Mouse (Mus musculus): Measurements from ENCODE around the gene Rnf7. TPM values are rescaled to one million over a fixed set of nuclear protein-coding genes. Genes with fewer than 3 reads are reported as not detected.

Rnf7 gene
- polyA plus RNA-seq, 2 experiments: 261 to 341 TPM

DNA sequence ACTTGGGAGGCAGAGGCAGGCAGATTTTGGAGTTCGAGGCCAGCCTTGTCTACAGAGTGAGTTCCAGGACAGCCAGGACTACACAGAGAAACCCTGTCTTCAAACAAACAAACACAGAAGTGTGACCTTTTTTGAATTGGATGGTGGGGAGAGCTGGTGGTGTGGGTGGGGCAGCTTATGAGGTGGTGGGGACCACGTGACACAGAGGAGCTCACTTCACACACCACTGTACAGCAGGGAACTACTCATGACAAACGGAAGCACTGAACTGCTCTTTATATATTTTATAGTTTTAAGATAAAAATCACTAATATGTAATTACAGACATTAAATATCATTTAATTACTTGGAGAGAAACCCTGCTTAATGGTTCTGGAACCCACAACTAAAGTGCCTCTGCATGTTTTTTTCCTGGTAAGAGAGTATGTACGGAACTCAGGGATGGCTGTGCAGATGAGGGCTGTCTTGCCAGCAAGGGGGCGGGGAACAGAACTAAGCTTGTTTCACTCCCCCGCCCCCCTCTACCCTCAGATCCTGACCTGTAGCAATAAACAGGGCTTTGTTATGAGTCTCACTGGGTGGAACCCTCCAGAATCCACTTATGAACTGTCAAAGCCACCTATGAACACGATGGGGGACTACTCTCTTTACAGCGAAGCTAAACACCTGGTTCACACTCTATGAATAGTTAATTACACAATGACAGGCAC lies 8.8 kb downstream of the Rnf7 start:
- H3K4me2 ChIP-seq (replicated peaks; ENCODE audit: low read depth, low read length, severe bottlenecking): no peak overlapping the region
- H3K27me3 ChIP-seq (ENCODE audit: control insufficient read depth, insufficient read depth, low read length): no peaks in the 10 kb centered on the region
- peaks cover 54% of the 10 kb centered on the region for H3K36me3 ChIP-seq (ENCODE audit: control insufficient read depth, insufficient read depth, low read length)
- no peak for TF ChIP-seq POLR2A (IDR thresholded peaks at IDR 0.05; ENCODE audit: borderline replicate concordance, extremely low read depth, insufficient read depth, insufficient read length)
- ATAC-seq (ENCODE audit: low FRiP score, low read depth) (no peak), DNase-seq (ENCODE audit: low spot score) (no peak)
- H3K27ac ChIP-seq (replicated peaks; ENCODE audit: low read depth, low read length): no peak overlapping the region
- no peaks in the 10 kb centered on the region for H3K9me3 ChIP-seq (ENCODE audit: control insufficient read depth, low read length)
- H3K9ac ChIP-seq (ENCODE audit: low read depth, low read length, severe bottlenecking): no peak overlapping the region
- no peaks in the 10 kb centered on the region for H3K4me1 ChIP-seq (ENCODE audit: control insufficient read depth, insufficient read depth, low read length)
- no peak overlapping the region for H3K4me3 ChIP-seq (replicated peaks; ENCODE audit: low read length)
- WGBS: 48% methylated on average over 8 of the region's 8 CpGs

DNA sequence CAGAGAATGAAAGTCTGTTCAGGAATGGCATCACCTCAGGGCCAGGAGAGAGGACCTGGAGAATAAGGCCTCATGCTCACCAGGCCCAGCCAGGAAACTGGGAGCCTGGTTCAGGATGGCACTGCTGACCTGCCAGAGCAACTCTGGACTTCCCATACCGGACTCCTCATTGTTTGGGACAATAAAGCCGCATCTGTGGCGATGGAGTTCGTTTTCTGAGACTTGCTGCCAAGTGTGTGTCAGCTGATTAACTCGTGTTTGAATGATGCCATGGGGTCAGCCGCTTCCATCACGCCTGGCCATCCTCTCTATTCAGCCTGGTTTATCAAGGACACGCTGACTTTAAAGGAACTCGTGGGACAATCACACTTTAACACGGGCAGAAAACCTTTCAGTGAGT lies 14.8 kb downstream of the Rnf7 start:
- WGBS: 86% methylated on average over 10 of the region's 10 CpGs
- ATAC-seq (ENCODE audit: low FRiP score, low read depth) (no peak), DNase-seq (ENCODE audit: low spot score) (no peak)
- H3K4me1 ChIP-seq (ENCODE audit: control insufficient read depth, insufficient read depth, low read length): no peaks in the 10 kb centered on the region
- no peaks in the 10 kb centered on the region for H3K27me3 ChIP-seq (ENCODE audit: control insufficient read depth, insufficient read depth, low read length)
- H3K4me2 ChIP-seq (replicated peaks; ENCODE audit: low read depth, low read length, severe bottlenecking): no peak overlapping the region
- H3K27ac ChIP-seq (replicated peaks; ENCODE audit: low read depth, low read length): no peak overlapping the region
- H3K36me3 ChIP-seq (ENCODE audit: control insufficient read depth, insufficient read depth, low read length): peaks cover 26% of the 10 kb centered on the region
- TF ChIP-seq POLR2A (IDR thresholded peaks at IDR 0.05; ENCODE audit: borderline replicate concordance, extremely low read depth, insufficient read depth, insufficient read length): no peak
- H3K9me3 ChIP-seq (ENCODE audit: control insufficient read depth, low read length): peaks cover 10% of the 10 kb centered on the region
- no peak overlapping the region for H3K9ac ChIP-seq (ENCODE audit: low read depth, low read length, severe bottlenecking)
- H3K4me3 ChIP-seq (replicated peaks; ENCODE audit: low read length): no peak overlapping the region

DNA sequence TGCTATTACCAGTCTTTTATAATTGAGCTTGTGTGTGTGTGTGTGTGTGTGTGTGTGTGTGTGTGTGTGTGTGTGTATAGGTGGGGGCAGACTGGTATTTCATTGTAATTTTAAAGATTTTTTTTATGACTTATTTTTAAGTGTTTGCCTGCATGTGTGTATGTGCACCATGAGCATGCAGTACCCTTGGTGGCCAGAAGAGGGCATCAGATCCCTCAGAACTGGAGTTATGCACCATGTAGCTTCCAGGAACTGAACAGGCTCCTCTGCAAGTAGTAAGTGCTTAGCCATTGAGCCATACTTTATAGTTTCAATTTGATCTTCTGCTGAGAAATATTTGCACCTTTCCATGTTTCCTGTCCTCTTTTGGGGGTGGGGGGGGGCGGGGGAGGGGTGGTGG lies 16.9 kb downstream of the Rnf7 start:
- WGBS: 64% methylated on average over 1 of the region's 1 CpGs
- no peaks in the 10 kb centered on the region for H3K4me1 ChIP-seq (ENCODE audit: control insufficient read depth, insufficient read depth, low read length)

DNA sequence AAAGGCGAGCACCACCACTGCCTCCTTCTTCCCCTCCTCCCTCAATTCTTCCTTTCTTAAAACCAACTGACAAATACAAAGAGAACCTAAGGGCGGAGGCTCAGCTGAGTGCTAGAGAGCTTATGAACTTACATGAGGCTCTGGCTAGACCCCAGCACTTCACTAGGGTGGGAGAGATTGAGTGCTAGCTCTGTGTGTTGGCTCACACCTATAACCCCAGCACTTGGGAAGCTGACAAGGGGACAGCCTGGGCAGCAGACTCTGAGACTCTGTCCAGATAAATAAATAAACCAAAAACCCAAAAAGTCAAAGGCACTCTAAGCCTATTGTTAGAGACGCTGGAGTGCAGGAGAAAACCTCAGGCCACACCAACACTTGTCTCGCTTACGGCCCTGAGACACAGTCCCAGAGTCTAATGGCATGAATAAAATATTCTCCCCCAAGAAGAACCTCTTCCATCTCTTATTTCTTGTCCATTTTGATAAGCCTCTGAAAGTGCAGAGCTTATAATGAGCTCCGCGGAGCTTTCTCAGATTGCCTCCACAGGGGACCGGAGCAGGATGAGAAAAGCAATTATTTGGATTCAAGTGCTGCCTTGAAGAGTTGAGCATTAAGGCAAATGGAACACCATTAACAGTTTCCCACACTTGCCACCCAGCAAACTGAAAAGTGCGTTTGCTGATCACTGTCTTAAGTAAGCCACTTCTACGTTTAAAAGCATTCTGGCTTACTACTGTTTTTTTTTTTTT lies 18.2 kb downstream of the Rnf7 start:
- DNase-seq (ENCODE audit: low spot score) (no peak), ATAC-seq (ENCODE audit: low FRiP score, low read depth) (no peak)
- WGBS: 80% methylated on average over 10 of the region's 10 CpGs
- Histone ChIP-seq H3K4me3 (replicated peaks; ENCODE audit: low read length) (no peak overlapping the region), H3K4me2 (replicated peaks; ENCODE audit: low read depth, low read length, severe bottlenecking) (no peak overlapping the region), H3K36me3 (ENCODE audit: control insufficient read depth, insufficient read depth, low read length) (peaks cover 5% of the 10 kb centered on the region), H3K27ac (replicated peaks; ENCODE audit: low read depth, low read length) (no peak overlapping the region), H3K27me3 (ENCODE audit: control insufficient read depth, insufficient read depth, low read length) (no peaks in the 10 kb centered on the region), H3K9me3 (ENCODE audit: control insufficient read depth, low read length) (peaks cover 10% of the 10 kb centered on the region), H3K9ac (ENCODE audit: low read depth, low read length, severe bottlenecking) (no peak overlapping the region), H3K4me1 (ENCODE audit: control insufficient read depth, insufficient read depth, low read length) (no peaks in the 10 kb centered on the region)
- TF ChIP-seq POLR2A (IDR thresholded peaks at IDR 0.05; ENCODE audit: borderline replicate concordance, extremely low read depth, insufficient read depth, insufficient read length): no peak

More for the DNA sequence above, 16.9 kb downstream of the Rnf7 start:
- no peak overlapping the region for H3K9ac ChIP-seq (ENCODE audit: low read depth, low read length, severe bottlenecking)
- TF ChIP-seq POLR2A (IDR thresholded peaks at IDR 0.05; ENCODE audit: borderline replicate concordance, extremely low read depth, insufficient read depth, insufficient read length): no peak
- H3K9me3 ChIP-seq (ENCODE audit: control insufficient read depth, low read length): peaks cover 10% of the 10 kb centered on the region
- no peak overlapping the region for H3K4me2 ChIP-seq (replicated peaks; ENCODE audit: low read depth, low read length, severe bottlenecking)
- H3K4me3 ChIP-seq (replicated peaks; ENCODE audit: low read length): no peak overlapping the region
- H3K27me3 ChIP-seq (ENCODE audit: control insufficient read depth, insufficient read depth, low read length): no peaks in the 10 kb centered on the region
- peaks cover 6% of the 10 kb centered on the region for H3K36me3 ChIP-seq (ENCODE audit: control insufficient read depth, insufficient read depth, low read length)
- DNase-seq (ENCODE audit: low spot score) (no peak), ATAC-seq (ENCODE audit: low FRiP score, low read depth) (no peak)
- H3K27ac ChIP-seq (replicated peaks; ENCODE audit: low read depth, low read length): no peak overlapping the region

DNA sequence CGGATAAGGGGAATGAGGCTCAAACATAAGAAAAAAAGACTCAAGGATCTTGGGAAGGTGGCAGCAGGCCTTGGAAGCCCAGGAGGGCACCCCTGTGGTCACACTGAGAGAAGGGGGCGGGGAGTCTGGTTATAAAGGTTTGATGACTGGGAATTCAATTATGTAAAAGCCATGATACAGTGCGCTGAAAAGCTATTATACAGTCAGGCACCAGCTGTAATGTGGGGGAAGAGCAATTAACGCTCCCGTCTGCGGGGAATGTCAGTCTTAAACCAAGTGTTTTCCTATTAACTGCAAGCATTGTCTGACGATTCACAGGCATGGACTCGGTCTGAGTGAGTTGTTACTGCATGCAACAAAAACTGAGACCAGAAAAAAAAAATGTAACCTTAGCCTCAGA lies 22.9 kb downstream of the Rnf7 start:
- Histone ChIP-seq H3K4me2 (replicated peaks; ENCODE audit: low read depth, low read length, severe bottlenecking) (no peak overlapping the region), H3K36me3 (ENCODE audit: control insufficient read depth, insufficient read depth, low read length) (no peaks in the 10 kb centered on the region), H3K27ac (replicated peaks; ENCODE audit: low read depth, low read length) (no peak overlapping the region), H3K4me3 (replicated peaks; ENCODE audit: low read length) (no peak overlapping the region), H3K9me3 (ENCODE audit: control insufficient read depth, low read length) (no peaks in the 10 kb centered on the region), H3K9ac (ENCODE audit: low read depth, low read length, severe bottlenecking) (no peak overlapping the region), H3K4me1 (ENCODE audit: control insufficient read depth, insufficient read depth, low read length) (no peaks in the 10 kb centered on the region), H3K27me3 (ENCODE audit: control insufficient read depth, insufficient read depth, low read length) (no peaks in the 10 kb centered on the region)
- no peak for TF ChIP-seq POLR2A (IDR thresholded peaks at IDR 0.05; ENCODE audit: borderline replicate concordance, extremely low read depth, insufficient read depth, insufficient read length)
- DNase-seq (ENCODE audit: low spot score) (no peak), ATAC-seq (ENCODE audit: low FRiP score, low read depth) (no peak)
- WGBS: 38% methylated on average over 8 of the region's 8 CpGs
